Mouse (Mus musculus) erythroblast, embryonic 14.5 days (primary cell): ENCODE measurements around the gene Gabpa. TPM values are rescaled to one million over a fixed set of nuclear protein-coding genes. Genes with fewer than 3 reads are reported as not detected.

Source experiments
- H3K27me3 ChIP-seq: 2 replicates; pipeline ENCODE4 v1.6.1; 2012; ENCODE audit warnings: inconsistent platforms; ENCODE audit not compliant: control insufficient read depth
- H3K36me3 ChIP-seq: 2 replicates; pipeline ENCODE4 v1.6.1; 2012; ENCODE audit warnings: mild to moderate bottlenecking, inconsistent platforms; ENCODE audit not compliant: control insufficient read depth
- H3K4me1 ChIP-seq: 2 replicates; pipeline ENCODE4 v1.6.1; 2012; ENCODE audit warnings: inconsistent platforms; ENCODE audit not compliant: control insufficient read depth
- H3K4me3 ChIP-seq: replicated peaks from 2 replicates; pipeline ENCODE3; 2012; ENCODE audit warnings: moderate library complexity, mild to moderate bottlenecking, inconsistent platforms
- H3K9me3 ChIP-seq: 2 replicates; pipeline ENCODE4 v1.6.1; 2012; ENCODE audit warnings: low read length, inconsistent platforms, mixed read lengths; ENCODE audit not compliant: control insufficient read depth
- GATA1 ChIP-seq: IDR thresholded peaks from 2 replicates; pipeline ENCODE4 v1.6.1; 2012; ENCODE audit warnings: low read length, inconsistent platforms, mixed read lengths
- TAL1 ChIP-seq: IDR thresholded peaks from 3 replicates; pipeline ENCODE4 v1.6.1; 2012; ENCODE audit warnings: low read length, inconsistent platforms, mixed read lengths
- polyA plus RNA-seq: library from polyadenylated mRNA; stranded (reverse); fragments of >175 nt; gene quantifications from 2 replicates; pipeline ENCODE4 v1.2.3, GENCODE M21; 2012

Gabpa gene
- polyA plus RNA-seq, 1 experiment, result 0.30 TPM

- TF ChIP-seq GATA1, result no peak
- TF ChIP-seq TAL1, result no peak
- H3K36me3 ChIP-seq, result peaks cover 60% of the 10 kb centered on the region
- no peaks in the 10 kb centered on the region for H3K9me3 ChIP-seq
- peaks cover 40% of the 10 kb centered on the region for H3K4me1 ChIP-seq
- H3K27me3 ChIP-seq, result no peaks in the 10 kb centered on the region
- H3K4me3 ChIP-seq, result peak within 1 kb of the TSS; percentile 95
Measured at GRCm38 (mm10) chr16:84835441-84835822, 707 bp downstream of the Gabpa start, which contains the start of gene Atp5j. Gene Atp5j (minus strand): TSS chr16:84835625.

- no peak for TF ChIP-seq GATA1
- no peak for TF ChIP-seq TAL1
- peaks cover 40% of the 10 kb centered on the region for H3K4me1 ChIP-seq
- no peaks in the 10 kb centered on the region for H3K27me3 ChIP-seq
- no peaks in the 10 kb centered on the region for H3K9me3 ChIP-seq
- H3K36me3 ChIP-seq, result peaks cover 60% of the 10 kb centered on the region
- peak overlapping the region; percentile 95 for H3K4me3 ChIP-seq
Measured at GRCm38 (mm10) chr16:84835823-84836743, 1.4 kb downstream of the Gabpa start.

- no peaks in the 10 kb centered on the region for H3K27me3 ChIP-seq
- no peaks in the 10 kb centered on the region for H3K9me3 ChIP-seq
- H3K36me3 ChIP-seq, result peaks cover 62% of the 10 kb centered on the region
- H3K4me3 ChIP-seq, result no peak overlapping the region
- peaks cover 32% of the 10 kb centered on the region for H3K4me1 ChIP-seq
- no peak for TF ChIP-seq TAL1
- no peak for TF ChIP-seq GATA1
Measured at GRCm38 (mm10) chr16:84838576-84838975, 3.9 kb downstream of the Gabpa start.

- Histone ChIP-seq H3K9me3 (no peaks in the 10 kb centered on the region), H3K4me3 (no peak overlapping the region), H3K27me3 (no peaks in the 10 kb centered on the region), H3K4me1 (no peaks in the 10 kb centered on the region), H3K36me3 (peaks cover 92% of the 10 kb centered on the region)
- no peak for TF ChIP-seq TAL1
- no peak for TF ChIP-seq GATA1
Measured at GRCm38 (mm10) chr16:84853492-84853891, 18.8 kb downstream of the Gabpa start.

- peaks cover 45% of the 10 kb centered on the region for H3K36me3 ChIP-seq
- H3K9me3 ChIP-seq, result no peaks in the 10 kb centered on the region
- H3K4me1 ChIP-seq, result no peaks in the 10 kb centered on the region
- H3K27me3 ChIP-seq, result no peaks in the 10 kb centered on the region
- no peak overlapping the region for H3K4me3 ChIP-seq
- TF ChIP-seq TAL1 (no peak), GATA1 (no peak)
Measured at GRCm38 (mm10) chr16:84864656-84865055, 29.9 kb downstream of the Gabpa start.

- no peak for TF ChIP-seq TAL1
- TF ChIP-seq GATA1, result no peak
- Histone ChIP-seq H3K4me1 (no peaks in the 10 kb centered on the region), H3K27me3 (no peaks in the 10 kb centered on the region), H3K9me3 (no peaks in the 10 kb centered on the region), H3K4me3 (no peak overlapping the region), H3K36me3 (no peaks in the 10 kb centered on the region)
Measured at GRCm38 (mm10) chr16:84873805-84874204, 39.1 kb downstream of the Gabpa start.

GRCm38 (mm10) chr16:84875012-84875717 is 40.4 kb downstream of the Gabpa start:
- H3K36me3 ChIP-seq, result no peaks in the 10 kb centered on the region
- H3K27me3 ChIP-seq, result no peaks in the 10 kb centered on the region
- no peaks in the 10 kb centered on the region for H3K4me1 ChIP-seq
- no peaks in the 10 kb centered on the region for H3K9me3 ChIP-seq
- no peak for TF ChIP-seq TAL1
- no peak for TF ChIP-seq GATA1
- H3K4me3 ChIP-seq, result no peak overlapping the region

- no peaks in the 10 kb centered on the region for H3K36me3 ChIP-seq
- no peaks in the 10 kb centered on the region for H3K27me3 ChIP-seq
- H3K4me1 ChIP-seq, result no peaks in the 10 kb centered on the region
- no peak for TF ChIP-seq GATA1
- TF ChIP-seq TAL1, result no peak
- H3K9me3 ChIP-seq, result no peaks in the 10 kb centered on the region
- H3K4me3 ChIP-seq, result no peak overlapping the region
Measured at GRCm38 (mm10) chr16:84875718-84876035, 41.0 kb downstream of the Gabpa start.

GRCm38 (mm10) chr16:84876082-84876481 is 41.4 kb downstream of the Gabpa start:
- Histone ChIP-seq H3K4me3 (no peak overlapping the region), H3K36me3 (no peaks in the 10 kb centered on the region), H3K27me3 (no peaks in the 10 kb centered on the region), H3K4me1 (no peaks in the 10 kb centered on the region), H3K9me3 (no peaks in the 10 kb centered on the region)
- no peak for TF ChIP-seq GATA1
- TF ChIP-seq TAL1, result no peak
